Mouse (Mus musculus) midbrain, embryonic 14.5 days (tissue): ENCODE results near the gene Gnrhr. TPM values are rescaled to one million over a fixed set of nuclear protein-coding genes. Genes with fewer than 3 reads are reported as not detected.

Experiments
- ATAC-seq: fragments of 200-750 bp; cut with Nextera tagmentation; 2 replicates; pipeline ENCODE4 v1.8.0; 2017; ENCODE audit warnings: moderate number of reproducible peaks, moderate library complexity; ENCODE audit not compliant: low FRiP score, low TSS enrichment
- DNase-seq: peaks from one replicate; pipeline ENCODE4 v3.0.0-alpha.2; 2015
- H3K27ac ChIP-seq: fragments of 300-500 bp; sonication (generic); replicated peaks from 2 replicates; pipeline ENCODE4 v1.5.1; 2014; ENCODE audit warnings: mild to moderate bottlenecking, low read depth, low read length, moderate library complexity
- H3K27me3 ChIP-seq: fragments of 300-500 bp; sonication (generic); 2 replicates; pipeline ENCODE4 v1.6.1; 2014; ENCODE audit warnings: low read length, control low read depth, mixed read lengths; ENCODE audit not compliant: control insufficient read depth, insufficient read depth
- H3K36me3 ChIP-seq: fragments of 300-500 bp; sonication (generic); 2 replicates; pipeline ENCODE4 v1.6.1; 2014; ENCODE audit warnings: low read length, control low read depth; ENCODE audit not compliant: control insufficient read depth, insufficient read depth
- H3K4me1 ChIP-seq: fragments of 300-500 bp; sonication (generic); 2 replicates; pipeline ENCODE4 v1.6.1; 2014; ENCODE audit warnings: mild to moderate bottlenecking, antibody characterized with exemption, low read length, control low read depth; ENCODE audit not compliant: control insufficient read depth, insufficient read depth
- H3K4me2 ChIP-seq: fragments of 300-500 bp; sonication (generic); 2 replicates; pipeline ENCODE4 v1.6.1; 2014; ENCODE audit warnings: mild to moderate bottlenecking, low read length, moderate library complexity
- H3K4me3 ChIP-seq: fragments of 300-500 bp; sonication (generic); replicated peaks from 2 replicates; pipeline ENCODE4 v1.5.1; 2014; ENCODE audit warnings: low read depth, low read length
- H3K9ac ChIP-seq: fragments of 300-500 bp; sonication (generic); replicated peaks from 2 replicates; pipeline ENCODE4 v1.6.1; 2014; ENCODE audit warnings: mild to moderate bottlenecking, low read length, moderate library complexity
- H3K9me3 ChIP-seq: fragments of 300-500 bp; sonication (generic); 2 replicates; pipeline ENCODE4 v1.6.1; 2016; ENCODE audit warnings: low read length, control low read depth, mixed read lengths; ENCODE audit not compliant: control insufficient read depth
- WGBS: fragments of 180-500 bp; shearing (Covaris S2); extraction: QIAGEN DNeasy Blood & Tissue Kit; methylation state at CpG from one replicate; pipeline ENCODE4 v1.1.7; 2014; 5-methylcytosine and 5-hydroxymethylcytosine counted together
- polyA plus RNA-seq: library from polyadenylated mRNA; unstranded; fragments of >200 nt; fragmentation: Nextera tagmentation; extraction: Ambion mirVana; gene quantifications from 2 replicates; pipeline ENCODE4 v1.2.1, GENCODE M21; 2014

Gene Gnrhr
- not detected in 2 replicates for polyA plus RNA-seq

GRCm38 (mm10) chr5:86197801-86198200 is at the start of gene Gnrhr:
Gene Gnrhr, minus strand, starts transcription at chr5:86197901.
- Histone ChIP-seq H3K36me3 (no peaks in the 10 kb centered on the region), H3K4me2 (no peak within 1 kb of the TSS), H3K4me1 (no peaks in the 10 kb centered on the region), H3K9me3 (no peaks in the 10 kb centered on the region), H3K4me3 (no peak within 1 kb of the TSS), H3K27ac (no peak within 1 kb of the TSS), H3K9ac (no peak within 1 kb of the TSS), H3K27me3 (no peaks in the 10 kb centered on the region)
- DNase-seq (no peak), ATAC-seq (no peak)
- WGBS = 92% methylated on average over 10 of the region's 10 CpGs

- Histone ChIP-seq H3K4me3 (no peak overlapping the region), H3K4me1 (no peaks in the 10 kb centered on the region), H3K9me3 (no peaks in the 10 kb centered on the region), H3K4me2 (no peak overlapping the region), H3K27ac (no peak overlapping the region), H3K27me3 (no peaks in the 10 kb centered on the region), H3K36me3 (no peaks in the 10 kb centered on the region), H3K9ac (no peak overlapping the region)
- DNase-seq (no peak), ATAC-seq (no peak)
- 94% methylated on average over 11 of the region's 11 CpGs for WGBS
Measured at GRCm38 (mm10) chr5:86246559-86246958, 48.9 kb upstream of the Gnrhr start.

GRCm38 (mm10) chr5:86244880-86245279 is 47.2 kb upstream of the Gnrhr start:
- Histone ChIP-seq H3K4me1 (no peaks in the 10 kb centered on the region), H3K9ac (no peak overlapping the region), H3K36me3 (no peaks in the 10 kb centered on the region), H3K27me3 (no peaks in the 10 kb centered on the region), H3K27ac (no peak overlapping the region), H3K4me2 (no peak overlapping the region), H3K4me3 (no peak overlapping the region), H3K9me3 (no peaks in the 10 kb centered on the region)
- no peak for ATAC-seq
- DNase-seq = no peak
- 71% methylated on average over 1 of the region's 1 CpGs for WGBS

GRCm38 (mm10) chr5:86244275-86244674 is 46.6 kb upstream of the Gnrhr start:
- H3K36me3 ChIP-seq = no peaks in the 10 kb centered on the region
- DNase-seq (no peak), ATAC-seq (no peak)
- H3K9me3 ChIP-seq = no peaks in the 10 kb centered on the region
- no peak overlapping the region for H3K4me3 ChIP-seq
- no peak overlapping the region for H3K9ac ChIP-seq
- no peaks in the 10 kb centered on the region for H3K27me3 ChIP-seq
- H3K27ac ChIP-seq = no peak overlapping the region
- WGBS = 89% methylated on average over 3 of the region's 3 CpGs
- no peak overlapping the region for H3K4me2 ChIP-seq
- H3K4me1 ChIP-seq = no peaks in the 10 kb centered on the region

- no peak for ATAC-seq
Measured at GRCm38 (mm10) chr5:86227156-86227853, 29.6 kb upstream of the Gnrhr start.

DNA sequence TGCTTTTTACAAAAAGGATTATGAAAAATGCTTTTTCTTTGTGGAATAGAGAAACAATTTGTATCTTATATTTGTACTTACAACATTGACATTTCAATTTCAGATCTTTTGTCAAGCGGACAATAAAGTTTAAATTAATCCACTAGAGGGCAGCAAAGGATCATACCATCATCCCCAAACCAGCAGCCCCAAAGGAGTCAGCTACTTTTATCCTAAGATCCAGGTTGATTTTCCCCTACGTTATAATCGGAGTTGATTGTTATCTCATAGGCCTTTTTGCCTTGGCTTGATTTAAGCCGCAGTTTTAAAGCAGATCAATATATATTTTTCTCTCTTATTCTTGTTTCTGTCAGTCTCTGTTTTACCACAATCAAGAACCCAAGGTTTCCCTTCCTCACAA is 6.3 kb downstream of the Gnrhr start:
- peak; percentile 89 for DNase-seq
- H3K9ac ChIP-seq = no peak overlapping the region
- peak; percentile 65; the same call in 1 of the 2 replicates for ATAC-seq

More at GRCm38 (mm10) chr5:86227156-86227853, 29.6 kb upstream of the Gnrhr start:
- no peak overlapping the region for H3K4me3 ChIP-seq
- H3K9me3 ChIP-seq = no peaks in the 10 kb centered on the region
- H3K36me3 ChIP-seq = no peaks in the 10 kb centered on the region
- H3K27me3 ChIP-seq = no peaks in the 10 kb centered on the region
- H3K9ac ChIP-seq = no peak overlapping the region
- DNase-seq = no peak
- no peak overlapping the region for H3K4me2 ChIP-seq
- H3K27ac ChIP-seq = no peak overlapping the region
- H3K4me1 ChIP-seq = no peaks in the 10 kb centered on the region
- 91% methylated on average over 5 of the region's 5 CpGs for WGBS

DNA sequence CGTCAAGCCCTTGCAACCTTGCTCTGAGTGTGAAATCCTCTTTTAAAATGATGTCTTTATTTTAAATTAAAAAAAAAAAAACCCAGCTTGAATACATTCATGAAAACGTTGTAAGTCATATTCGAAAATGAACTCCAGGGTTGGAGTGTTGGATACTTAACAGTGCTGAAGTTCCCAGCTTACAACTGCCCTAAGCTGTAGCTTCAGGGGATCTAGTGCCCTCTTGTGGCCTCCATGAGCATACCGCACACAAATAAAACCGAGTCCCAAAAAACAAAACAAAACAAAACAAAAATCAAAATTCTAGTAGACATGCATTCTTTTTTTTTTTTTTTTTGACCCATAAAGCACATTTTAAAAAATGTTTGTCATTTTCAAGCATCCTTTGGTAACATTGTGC is 6.9 kb downstream of the Gnrhr start:
- no peaks in the 10 kb centered on the region for H3K36me3 ChIP-seq
- no peak overlapping the region for H3K4me2 ChIP-seq
- WGBS = 23% methylated on average over 5 of the region's 5 CpGs
- H3K9me3 ChIP-seq = no peaks in the 10 kb centered on the region
- H3K9ac ChIP-seq = no peak overlapping the region
- ATAC-seq = 0 out of 2 replicates have a peak, but pooled peaks have one; percentile 46
- no peak overlapping the region for H3K27ac ChIP-seq
- H3K27me3 ChIP-seq = no peaks in the 10 kb centered on the region
- H3K4me1 ChIP-seq = no peaks in the 10 kb centered on the region
- peak; percentile 71 for DNase-seq
- no peak overlapping the region for H3K4me3 ChIP-seq

More for the DNA sequence above, 6.3 kb downstream of the Gnrhr start:
- H3K4me1 ChIP-seq = no peaks in the 10 kb centered on the region
- WGBS = 12% methylated on average over 4 of the region's 4 CpGs
- H3K27me3 ChIP-seq = no peaks in the 10 kb centered on the region
- no peak overlapping the region for H3K4me2 ChIP-seq
- H3K4me3 ChIP-seq = no peak overlapping the region
- H3K27ac ChIP-seq = no peak overlapping the region
- no peaks in the 10 kb centered on the region for H3K36me3 ChIP-seq
- H3K9me3 ChIP-seq = no peaks in the 10 kb centered on the region

DNA sequence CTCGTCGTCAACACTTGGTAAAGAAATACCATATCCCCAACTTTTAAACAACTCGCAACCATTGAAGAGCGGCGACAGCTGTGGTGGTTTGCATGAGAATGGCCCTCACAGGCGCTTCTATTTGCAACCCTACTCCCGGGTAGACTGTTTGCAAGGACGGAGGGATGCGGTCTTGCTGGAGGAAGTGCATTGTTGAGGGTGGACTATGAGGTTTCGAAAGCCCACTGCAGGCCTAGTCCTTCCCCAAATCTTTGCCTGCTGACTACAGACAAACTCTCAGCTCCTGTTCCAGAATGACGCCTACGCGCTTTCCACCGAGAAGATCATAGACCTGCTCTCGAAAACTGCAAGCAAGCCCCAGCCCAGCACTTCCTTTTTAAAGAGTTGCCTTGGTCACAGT is 7.4 kb downstream of the Gnrhr start:
- no peaks in the 10 kb centered on the region for H3K36me3 ChIP-seq
- no peak overlapping the region for H3K4me2 ChIP-seq
- H3K4me3 ChIP-seq = no peak overlapping the region
- H3K27ac ChIP-seq = no peak overlapping the region
- ATAC-seq (no peak), DNase-seq (no peak)
- no peaks in the 10 kb centered on the region for H3K4me1 ChIP-seq
- no peaks in the 10 kb centered on the region for H3K9me3 ChIP-seq
- no peaks in the 10 kb centered on the region for H3K27me3 ChIP-seq
- H3K9ac ChIP-seq = no peak overlapping the region
- whole genome bisulfite sequencing = 36% methylated on average over 15 of the region's 15 CpGs

DNA sequence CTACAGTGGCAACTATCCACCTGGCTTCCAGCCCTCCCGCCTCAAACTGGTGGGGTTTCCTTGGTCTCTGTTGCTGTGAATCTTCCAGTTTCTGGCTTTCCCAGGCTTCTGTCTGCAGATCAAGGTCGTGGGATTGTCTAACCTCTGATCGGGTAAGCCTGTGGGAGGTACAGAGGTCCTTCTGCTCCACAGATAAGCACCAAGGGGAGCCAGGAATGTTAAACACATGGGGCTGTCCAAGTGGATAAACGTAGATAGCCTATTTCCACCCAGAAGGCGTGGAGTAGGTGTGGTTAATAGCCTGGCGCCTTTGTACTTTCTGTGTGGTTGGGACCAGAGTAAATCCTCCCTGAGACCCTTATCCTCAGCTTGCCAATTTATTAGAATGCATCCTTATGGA is 10.3 kb downstream of the Gnrhr start:
- Histone ChIP-seq H3K27ac (no peak overlapping the region), H3K9me3 (no peaks in the 10 kb centered on the region), H3K4me1 (no peaks in the 10 kb centered on the region), H3K9ac (no peak overlapping the region), H3K27me3 (no peaks in the 10 kb centered on the region), H3K36me3 (no peaks in the 10 kb centered on the region), H3K4me3 (no peak overlapping the region), H3K4me2 (no peak overlapping the region)
- DNase-seq (no peak), ATAC-seq (no peak)
- WGBS = 86% methylated on average over 6 of the region's 6 CpGs
